Mouse (Mus musculus): ENCODE measurements around the gene Irs1. TPM values are rescaled to one million over a fixed set of nuclear protein-coding genes. Genes with fewer than 3 reads are reported as not detected.

Gene Irs1
- 4.2 and 4.3 TPM in 2 replicates for polyA plus RNA-seq (2015; fragmentation: Nextera tagmentation; extraction: Ambion mirVana)

- Histone ChIP-seq H3K9ac (replicated peaks; ENCODE audit: low read length) (peak within 1 kb of the TSS; percentile 86), H3K4me1 (ENCODE audit: insufficient read depth, low read length) (peaks cover 40% of the 10 kb centered on the region), H3K9me3 (ENCODE audit: low read length) (no peaks in the 10 kb centered on the region), H3K27me3 (ENCODE audit: insufficient read depth, low read length) (peaks cover 5% of the 10 kb centered on the region; the same call in 1 of the 2 replicates), H3K27ac (ENCODE audit: low read length) (peak within 1 kb of the TSS; percentile 96), H3K36me3 (ENCODE audit: insufficient read depth, low read length) (peaks cover 16% of the 10 kb centered on the region), H3K4me3 (ENCODE audit: low read length) (peak within 1 kb of the TSS; percentile 78), H3K4me2 (replicated peaks; ENCODE audit: low read depth, low read length) (peak within 1 kb of the TSS; percentile 94)
- 0% methylated on average over 53 of the region's 60 CpGs for WGBS
- peak; percentile 93 for ATAC-seq (ENCODE audit: low FRiP score, low TSS enrichment)
These were observed at the start of gene Irs1 for GRCm38 (mm10) chr1:82291151-82291797. Gene Irs1 (minus strand): TSS chr1:82291416.

GRCm38 (mm10) chr1:82334506-82334905, 43.3 kb upstream of the Irs1 start:
- no peak overlapping the region for H3K9ac ChIP-seq (replicated peaks; ENCODE audit: low read length)
- WGBS = 59% methylated on average over 3 of the region's 3 CpGs
- no peaks in the 10 kb centered on the region for H3K36me3 ChIP-seq (ENCODE audit: insufficient read depth, low read length)
- H3K4me3 ChIP-seq (ENCODE audit: low read length) = no peak overlapping the region
- H3K27ac ChIP-seq (ENCODE audit: low read length) = no peak overlapping the region
- no peaks in the 10 kb centered on the region for H3K27me3 ChIP-seq (ENCODE audit: insufficient read depth, low read length)
- no peaks in the 10 kb centered on the region for H3K4me1 ChIP-seq (ENCODE audit: insufficient read depth, low read length)
- H3K4me2 ChIP-seq (replicated peaks; ENCODE audit: low read depth, low read length) = no peak overlapping the region
- ATAC-seq (ENCODE audit: low FRiP score, low TSS enrichment) = no peak
- H3K9me3 ChIP-seq (ENCODE audit: low read length) = no peaks in the 10 kb centered on the region

GRCm38 (mm10) chr1:82329954-82330247, 38.7 kb upstream of the Irs1 start:
- ATAC-seq (ENCODE audit: low FRiP score, low TSS enrichment) = no peak
- no peak overlapping the region for H3K27ac ChIP-seq (ENCODE audit: low read length)
- H3K9me3 ChIP-seq (ENCODE audit: low read length) = no peaks in the 10 kb centered on the region
- no peaks in the 10 kb centered on the region for H3K4me1 ChIP-seq (ENCODE audit: insufficient read depth, low read length)
- H3K9ac ChIP-seq (replicated peaks; ENCODE audit: low read length) = no peak overlapping the region
- H3K4me2 ChIP-seq (replicated peaks; ENCODE audit: low read depth, low read length) = no peak overlapping the region
- no peak overlapping the region for H3K4me3 ChIP-seq (ENCODE audit: low read length)
- H3K27me3 ChIP-seq (ENCODE audit: insufficient read depth, low read length) = no peaks in the 10 kb centered on the region
- no peaks in the 10 kb centered on the region for H3K36me3 ChIP-seq (ENCODE audit: insufficient read depth, low read length)

- no peak overlapping the region for H3K27ac ChIP-seq (ENCODE audit: low read length)
- no peaks in the 10 kb centered on the region for H3K27me3 ChIP-seq (ENCODE audit: insufficient read depth, low read length)
- H3K36me3 ChIP-seq (ENCODE audit: insufficient read depth, low read length) = no peaks in the 10 kb centered on the region
- H3K4me3 ChIP-seq (ENCODE audit: low read length) = no peak overlapping the region
- ATAC-seq (ENCODE audit: low FRiP score, low TSS enrichment) = no peak
- WGBS = 83% methylated on average over 4 of the region's 4 CpGs
- no peaks in the 10 kb centered on the region for H3K9me3 ChIP-seq (ENCODE audit: low read length)
- H3K9ac ChIP-seq (replicated peaks; ENCODE audit: low read length) = no peak overlapping the region
- H3K4me2 ChIP-seq (replicated peaks; ENCODE audit: low read depth, low read length) = no peak overlapping the region
- H3K4me1 ChIP-seq (ENCODE audit: insufficient read depth, low read length) = no peaks in the 10 kb centered on the region
These were observed 38.2 kb upstream of the Irs1 start for GRCm38 (mm10) chr1:82329237-82329953.

GRCm38 (mm10) chr1:82328033-82328775, 37.0 kb upstream of the Irs1 start:
- no peaks in the 10 kb centered on the region for H3K27me3 ChIP-seq (ENCODE audit: insufficient read depth, low read length)
- no peak overlapping the region for H3K27ac ChIP-seq (ENCODE audit: low read length)
- H3K36me3 ChIP-seq (ENCODE audit: insufficient read depth, low read length) = no peaks in the 10 kb centered on the region
- H3K4me1 ChIP-seq (ENCODE audit: insufficient read depth, low read length) = no peaks in the 10 kb centered on the region
- no peak overlapping the region for H3K4me2 ChIP-seq (replicated peaks; ENCODE audit: low read depth, low read length)
- WGBS = 96% methylated on average over 7 of the region's 7 CpGs
- H3K9me3 ChIP-seq (ENCODE audit: low read length) = no peaks in the 10 kb centered on the region
- no peak overlapping the region for H3K4me3 ChIP-seq (ENCODE audit: low read length)
- H3K9ac ChIP-seq (replicated peaks; ENCODE audit: low read length) = no peak overlapping the region
- no peak for ATAC-seq (ENCODE audit: low FRiP score, low TSS enrichment)

- Histone ChIP-seq H3K27ac (ENCODE audit: low read length) (no peak overlapping the region), H3K9me3 (ENCODE audit: low read length) (no peaks in the 10 kb centered on the region), H3K9ac (replicated peaks; ENCODE audit: low read length) (no peak overlapping the region), H3K4me2 (replicated peaks; ENCODE audit: low read depth, low read length) (no peak overlapping the region), H3K27me3 (ENCODE audit: insufficient read depth, low read length) (no peaks in the 10 kb centered on the region), H3K4me1 (ENCODE audit: insufficient read depth, low read length) (no peaks in the 10 kb centered on the region), H3K36me3 (ENCODE audit: insufficient read depth, low read length) (no peaks in the 10 kb centered on the region), H3K4me3 (ENCODE audit: low read length) (no peak overlapping the region)
- ATAC-seq (ENCODE audit: low FRiP score, low TSS enrichment) = no peak
- 86% methylated on average over 5 of the region's 5 CpGs for WGBS
These were observed 34.9 kb upstream of the Irs1 start for GRCm38 (mm10) chr1:82326120-82326519.

GRCm38 (mm10) chr1:82324131-82324785, 33.0 kb upstream of the Irs1 start:
- H3K27me3 ChIP-seq (ENCODE audit: insufficient read depth, low read length) = no peaks in the 10 kb centered on the region
- no peak overlapping the region for H3K27ac ChIP-seq (ENCODE audit: low read length)
- no peaks in the 10 kb centered on the region for H3K4me1 ChIP-seq (ENCODE audit: insufficient read depth, low read length)
- WGBS = 28% methylated on average over 4 of the region's 4 CpGs
- H3K4me2 ChIP-seq (replicated peaks; ENCODE audit: low read depth, low read length) = no peak overlapping the region
- no peak for ATAC-seq (ENCODE audit: low FRiP score, low TSS enrichment)
- no peaks in the 10 kb centered on the region for H3K36me3 ChIP-seq (ENCODE audit: insufficient read depth, low read length)
- no peak overlapping the region for H3K9ac ChIP-seq (replicated peaks; ENCODE audit: low read length)
- no peak overlapping the region for H3K4me3 ChIP-seq (ENCODE audit: low read length)
- no peaks in the 10 kb centered on the region for H3K9me3 ChIP-seq (ENCODE audit: low read length)

GRCm38 (mm10) chr1:82321441-82321840, 30.2 kb upstream of the Irs1 start:
- 93% methylated on average over 1 of the region's 1 CpGs for WGBS

GRCm38 (mm10) chr1:82320864-82321263, 29.6 kb upstream of the Irs1 start:
- Histone ChIP-seq H3K36me3 (ENCODE audit: insufficient read depth, low read length) (no peaks in the 10 kb centered on the region), H3K27me3 (ENCODE audit: insufficient read depth, low read length) (no peaks in the 10 kb centered on the region), H3K4me2 (replicated peaks; ENCODE audit: low read depth, low read length) (no peak overlapping the region), H3K4me3 (ENCODE audit: low read length) (no peak overlapping the region), H3K9me3 (ENCODE audit: low read length) (no peaks in the 10 kb centered on the region), H3K4me1 (ENCODE audit: insufficient read depth, low read length) (peaks cover 5% of the 10 kb centered on the region), H3K9ac (replicated peaks; ENCODE audit: low read length) (no peak overlapping the region), H3K27ac (ENCODE audit: low read length) (no peak overlapping the region)
- ATAC-seq (ENCODE audit: low FRiP score, low TSS enrichment) = no peak
- 89% methylated on average over 10 of the region's 10 CpGs for WGBS

More at GRCm38 (mm10) chr1:82321441-82321840, 30.2 kb upstream of the Irs1 start:
- H3K27me3 ChIP-seq (ENCODE audit: insufficient read depth, low read length) = no peaks in the 10 kb centered on the region
- no peak overlapping the region for H3K9ac ChIP-seq (replicated peaks; ENCODE audit: low read length)
- no peak overlapping the region for H3K4me3 ChIP-seq (ENCODE audit: low read length)
- H3K9me3 ChIP-seq (ENCODE audit: low read length) = no peaks in the 10 kb centered on the region
- H3K4me2 ChIP-seq (replicated peaks; ENCODE audit: low read depth, low read length) = no peak overlapping the region
- H3K36me3 ChIP-seq (ENCODE audit: insufficient read depth, low read length) = no peaks in the 10 kb centered on the region
- H3K27ac ChIP-seq (ENCODE audit: low read length) = no peak overlapping the region
- peaks cover 5% of the 10 kb centered on the region for H3K4me1 ChIP-seq (ENCODE audit: insufficient read depth, low read length)
- ATAC-seq (ENCODE audit: low FRiP score, low TSS enrichment) = no peak
